Mouse (Mus musculus): Measurements from ENCODE around the gene Ncstn. TPM values are rescaled to one million over a fixed set of nuclear protein-coding genes. Genes with fewer than 3 reads are reported as not detected.

Ncstn gene
- polyA plus RNA-seq (2014; fragmentation: Nextera tagmentation; extraction: Ambion mirVana), result 97.7 and 117 TPM in 2 replicates

GRCm38 (mm10) chr1:172082101-172082898, at the start of gene Ncstn, which contains the start of gene Copa:
Ncstn (minus strand) TSS chr1:172082795.
Copa (plus strand) TSS chr1:172082529.
- peak; percentile 97 for ATAC-seq (ENCODE audit: low FRiP score, low TSS enrichment)

DNA sequence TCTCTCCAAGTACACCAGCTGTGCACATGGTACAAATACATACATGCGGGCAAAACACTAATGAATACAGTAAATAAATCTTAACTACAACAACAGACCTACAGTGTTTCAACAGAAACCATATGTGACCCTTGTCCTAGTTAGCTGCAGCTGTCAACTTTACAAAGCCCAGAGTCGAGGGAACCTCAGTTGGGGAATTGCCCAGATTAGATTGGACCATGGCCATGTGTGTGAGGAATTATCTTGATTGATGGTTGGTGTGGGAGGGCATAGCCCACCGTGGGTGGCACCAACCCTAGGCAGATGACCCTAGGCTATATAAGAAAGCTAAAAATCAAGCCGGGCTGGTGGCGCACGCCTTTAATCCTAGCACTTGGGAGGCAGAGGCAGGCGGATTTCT, 49.7 kb upstream of the Ncstn start:
- H3K27ac ChIP-seq (replicated peaks; ENCODE audit: low read depth, low read length), result no peak overlapping the region
- peaks cover 77% of the 10 kb centered on the region for H3K36me3 ChIP-seq (ENCODE audit: control insufficient read depth, insufficient read depth, low read length)
- H3K4me2 ChIP-seq (ENCODE audit: low read length), result no peak overlapping the region
- H3K9ac ChIP-seq (replicated peaks; ENCODE audit: low read length), result no peak overlapping the region
- peaks cover 6% of the 10 kb centered on the region for H3K4me1 ChIP-seq (ENCODE audit: control insufficient read depth, insufficient read depth, low read length)
- 96% methylated on average over 7 of the region's 7 CpGs for WGBS
- no peak for DNase-seq
- ATAC-seq (ENCODE audit: low FRiP score, low TSS enrichment), result no peak
- H3K27me3 ChIP-seq (ENCODE audit: control insufficient read depth, insufficient read depth, low read length), result no peaks in the 10 kb centered on the region
- H3K9me3 ChIP-seq (ENCODE audit: control insufficient read depth, low read length), result no peaks in the 10 kb centered on the region
- no peak overlapping the region for H3K4me3 ChIP-seq (replicated peaks; ENCODE audit: low read depth, low read length)

More at GRCm38 (mm10) chr1:172082101-172082898, at the start of gene Ncstn, which contains the start of gene Copa:
- Histone ChIP-seq H3K9me3 (ENCODE audit: control insufficient read depth, low read length) (no peaks in the 10 kb centered on the region), H3K4me2 (ENCODE audit: low read length) (peak within 1 kb of the TSS; percentile 64), H3K27ac (replicated peaks; ENCODE audit: low read depth, low read length) (peak within 1 kb of the TSS; percentile 88), H3K36me3 (ENCODE audit: control insufficient read depth, insufficient read depth, low read length) (peaks cover 29% of the 10 kb centered on the region), H3K27me3 (ENCODE audit: control insufficient read depth, insufficient read depth, low read length) (no peaks in the 10 kb centered on the region), H3K4me1 (ENCODE audit: control insufficient read depth, insufficient read depth, low read length) (peaks cover 21% of the 10 kb centered on the region), H3K4me3 (replicated peaks; ENCODE audit: low read depth, low read length) (peak within 1 kb of the TSS; percentile 71), H3K9ac (replicated peaks; ENCODE audit: low read length) (peak within 1 kb of the TSS; percentile 83)
- peak; percentile 98 for DNase-seq
- WGBS, result under 1% methylated on average over 40 of the region's 40 CpGs

DNA sequence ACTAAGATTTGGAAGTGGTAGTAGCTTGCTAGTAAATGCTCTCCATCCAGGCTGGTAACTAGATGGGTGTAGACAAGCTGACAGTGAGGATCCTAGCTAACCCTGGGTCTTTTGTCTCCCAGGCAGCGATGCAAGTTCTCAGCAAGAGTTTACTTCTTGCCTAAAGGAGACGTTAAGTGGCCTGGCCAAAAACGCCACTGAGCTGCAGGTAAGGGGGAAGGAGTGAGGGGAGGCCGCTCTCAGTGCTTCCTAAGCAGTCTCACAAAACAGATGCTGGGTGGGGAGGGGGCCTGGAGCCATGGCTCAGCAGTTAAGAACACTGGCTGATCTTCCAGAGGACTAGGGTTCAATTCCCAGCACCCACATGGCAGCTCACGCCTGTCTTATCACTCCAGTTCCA, 47.2 kb upstream of the Ncstn start:
- Histone ChIP-seq H3K9ac (replicated peaks; ENCODE audit: low read length) (no peak overlapping the region), H3K27ac (replicated peaks; ENCODE audit: low read depth, low read length) (no peak overlapping the region), H3K4me2 (ENCODE audit: low read length) (no peak overlapping the region), H3K9me3 (ENCODE audit: control insufficient read depth, low read length) (no peaks in the 10 kb centered on the region), H3K36me3 (ENCODE audit: control insufficient read depth, insufficient read depth, low read length) (peaks cover 61% of the 10 kb centered on the region), H3K27me3 (ENCODE audit: control insufficient read depth, insufficient read depth, low read length) (no peaks in the 10 kb centered on the region), H3K4me3 (replicated peaks; ENCODE audit: low read depth, low read length) (no peak overlapping the region), H3K4me1 (ENCODE audit: control insufficient read depth, insufficient read depth, low read length) (peaks cover 13% of the 10 kb centered on the region)
- no peak for DNase-seq
- ATAC-seq (ENCODE audit: low FRiP score, low TSS enrichment), result no peak
- WGBS, result 93% methylated on average over 5 of the region's 5 CpGs

GRCm38 (mm10) chr1:172129108-172129507, 46.5 kb upstream of the Ncstn start:
- H3K9ac ChIP-seq (replicated peaks; ENCODE audit: low read length), result no peak overlapping the region
- H3K4me1 ChIP-seq (ENCODE audit: control insufficient read depth, insufficient read depth, low read length), result peaks cover 13% of the 10 kb centered on the region
- H3K27ac ChIP-seq (replicated peaks; ENCODE audit: low read depth, low read length), result no peak overlapping the region
- H3K36me3 ChIP-seq (ENCODE audit: control insufficient read depth, insufficient read depth, low read length), result peaks cover 54% of the 10 kb centered on the region
- no peak overlapping the region for H3K4me3 ChIP-seq (replicated peaks; ENCODE audit: low read depth, low read length)
- no peak overlapping the region for H3K4me2 ChIP-seq (ENCODE audit: low read length)
- no peak for ATAC-seq (ENCODE audit: low FRiP score, low TSS enrichment)
- peak; percentile 57 for DNase-seq
- WGBS, result 69% methylated on average over 2 of the region's 2 CpGs
- no peaks in the 10 kb centered on the region for H3K27me3 ChIP-seq (ENCODE audit: control insufficient read depth, insufficient read depth, low read length)
- H3K9me3 ChIP-seq (ENCODE audit: control insufficient read depth, low read length), result no peaks in the 10 kb centered on the region

- WGBS, result 94% methylated on average over 15 of the region's 15 CpGs
- H3K27ac ChIP-seq (replicated peaks; ENCODE audit: low read depth, low read length), result no peak overlapping the region
- H3K4me1 ChIP-seq (ENCODE audit: control insufficient read depth, insufficient read depth, low read length), result peaks cover 13% of the 10 kb centered on the region
- H3K9ac ChIP-seq (replicated peaks; ENCODE audit: low read length), result no peak overlapping the region
- DNase-seq (no peak), ATAC-seq (ENCODE audit: low FRiP score, low TSS enrichment) (no peak)
- no peaks in the 10 kb centered on the region for H3K9me3 ChIP-seq (ENCODE audit: control insufficient read depth, low read length)
- H3K4me3 ChIP-seq (replicated peaks; ENCODE audit: low read depth, low read length), result no peak overlapping the region
- no peak overlapping the region for H3K4me2 ChIP-seq (ENCODE audit: low read length)
- no peaks in the 10 kb centered on the region for H3K27me3 ChIP-seq (ENCODE audit: control insufficient read depth, insufficient read depth, low read length)
- peaks cover 53% of the 10 kb centered on the region for H3K36me3 ChIP-seq (ENCODE audit: control insufficient read depth, insufficient read depth, low read length)
Measured at GRCm38 (mm10) chr1:172128563-172128962, 46.0 kb upstream of the Ncstn start.

DNA sequence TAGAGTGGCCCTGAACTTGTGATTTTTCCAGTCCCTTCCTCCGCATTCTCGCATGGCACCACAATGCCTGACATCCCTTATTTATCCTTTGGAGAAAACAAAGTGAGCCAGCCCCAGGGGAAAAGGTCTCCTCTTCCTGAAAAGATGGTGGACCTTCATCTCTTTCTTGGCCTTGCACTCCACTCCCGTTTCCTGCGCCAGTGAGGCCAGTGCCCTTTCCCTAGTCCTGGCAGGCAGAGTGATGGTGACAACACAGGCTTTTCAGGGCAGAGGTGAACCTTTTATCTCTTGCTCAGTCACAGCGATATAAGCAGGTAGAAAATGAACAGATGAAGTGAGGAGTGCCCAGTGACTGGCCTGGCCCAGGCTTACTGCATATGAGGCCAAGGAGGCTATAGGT, 44.9 kb upstream of the Ncstn start:
- Histone ChIP-seq H3K36me3 (ENCODE audit: control insufficient read depth, insufficient read depth, low read length) (peaks cover 53% of the 10 kb centered on the region), H3K9ac (replicated peaks; ENCODE audit: low read length) (peak overlapping the region; percentile 73; the same call in 1 of the 2 replicates), H3K27me3 (ENCODE audit: control insufficient read depth, insufficient read depth, low read length) (no peaks in the 10 kb centered on the region), H3K9me3 (ENCODE audit: control insufficient read depth, low read length) (no peaks in the 10 kb centered on the region), H3K4me3 (replicated peaks; ENCODE audit: low read depth, low read length) (peak overlapping the region; percentile 73), H3K4me2 (ENCODE audit: low read length) (peak overlapping the region; percentile 76), H3K27ac (replicated peaks; ENCODE audit: low read depth, low read length) (no peak overlapping the region), H3K4me1 (ENCODE audit: control insufficient read depth, insufficient read depth, low read length) (peaks cover 13% of the 10 kb centered on the region)
- WGBS, result 55% methylated on average over 5 of the region's 5 CpGs
- ATAC-seq (ENCODE audit: low FRiP score, low TSS enrichment), result no peak
- no peak for DNase-seq

DNA sequence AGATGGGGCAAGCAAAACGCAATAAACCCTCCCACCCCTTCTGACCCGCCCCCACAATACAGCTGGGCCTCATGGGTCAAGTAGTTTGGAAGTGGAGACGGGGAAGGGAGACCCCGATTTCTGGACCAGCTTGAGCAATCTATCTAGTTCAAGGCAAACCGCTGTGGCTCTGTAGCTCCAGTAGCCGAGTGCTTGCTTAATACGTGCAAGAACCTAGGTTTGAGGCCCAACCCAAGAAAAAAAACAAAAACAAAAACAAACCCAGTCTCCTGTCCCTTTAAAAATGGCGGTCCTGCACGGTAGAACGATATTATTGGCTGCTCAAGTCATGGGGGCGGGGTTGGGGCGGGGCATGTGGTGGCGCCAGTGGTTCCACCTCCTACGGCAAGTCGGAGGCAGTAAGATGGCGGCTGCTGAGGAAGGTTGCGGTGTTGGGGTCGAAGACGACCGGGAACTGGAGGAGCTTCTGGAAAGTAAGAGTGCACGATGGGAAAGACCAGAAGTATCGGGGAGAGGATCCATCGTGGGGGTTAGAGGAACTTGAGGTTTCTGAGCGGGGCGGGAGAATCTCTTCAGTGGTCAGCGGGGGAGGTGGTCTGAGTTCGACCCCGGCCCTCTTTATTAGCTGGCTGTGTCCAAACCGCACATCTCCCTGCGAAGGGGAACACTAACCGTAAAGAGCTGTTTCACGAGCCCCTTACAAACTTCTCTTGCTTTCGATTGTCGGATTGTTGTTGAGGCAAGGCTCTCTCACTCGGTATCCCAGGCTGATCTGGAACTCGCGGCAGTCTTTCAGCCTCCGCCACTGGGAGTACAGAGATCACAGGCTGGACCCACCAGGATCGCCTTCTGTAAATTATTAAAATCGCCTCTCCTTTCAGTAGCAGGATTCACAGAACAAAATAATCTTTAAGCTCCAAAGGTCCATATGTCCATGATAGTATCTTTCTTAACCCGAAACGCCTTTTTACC, 44.1 kb upstream of the Ncstn start, which contains the start of gene Pex19:
Pex19 (plus strand) TSS at position 380 of the 972 bp plus-strand sequence.
- H3K9me3 ChIP-seq (ENCODE audit: control insufficient read depth, low read length), result no peaks in the 10 kb centered on the region
- H3K27ac ChIP-seq (replicated peaks; ENCODE audit: low read depth, low read length), result peak within 1 kb of the TSS; percentile 49; the same call in 1 of the 2 replicates
- H3K36me3 ChIP-seq (ENCODE audit: control insufficient read depth, insufficient read depth, low read length), result peaks cover 53% of the 10 kb centered on the region
- DNase-seq (peak; percentile 96), ATAC-seq (ENCODE audit: low FRiP score, low TSS enrichment) (peak; percentile 95)
- under 1% methylated on average over 42 of the region's 42 CpGs for WGBS
- peaks cover 13% of the 10 kb centered on the region for H3K4me1 ChIP-seq (ENCODE audit: control insufficient read depth, insufficient read depth, low read length)
- peak within 1 kb of the TSS; percentile 73 for H3K9ac ChIP-seq (replicated peaks; ENCODE audit: low read length)
- peak within 1 kb of the TSS; percentile 76 for H3K4me2 ChIP-seq (ENCODE audit: low read length)
- peak within 1 kb of the TSS; percentile 73 for H3K4me3 ChIP-seq (replicated peaks; ENCODE audit: low read depth, low read length)
- H3K27me3 ChIP-seq (ENCODE audit: control insufficient read depth, insufficient read depth, low read length), result no peaks in the 10 kb centered on the region

DNA sequence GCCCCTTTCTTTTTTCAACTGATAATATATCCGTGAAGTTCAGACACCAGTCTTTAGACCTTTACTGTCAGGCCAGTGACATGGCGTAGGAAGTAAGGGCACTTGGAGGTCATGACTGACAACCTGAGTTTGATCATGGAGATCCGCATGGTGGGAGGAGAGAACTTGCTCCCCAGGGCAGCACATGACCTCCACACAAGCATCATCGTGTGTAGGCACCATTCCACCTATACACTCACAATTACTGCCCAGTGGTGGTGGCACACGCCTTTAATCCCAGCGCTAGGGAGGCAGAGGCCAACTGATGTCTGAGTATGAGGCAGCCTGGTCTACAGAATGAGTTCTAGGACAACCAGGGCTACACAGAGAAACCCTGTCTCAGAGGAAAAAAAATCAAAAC, 42.0 kb upstream of the Ncstn start:
- no peak overlapping the region for H3K27ac ChIP-seq (replicated peaks; ENCODE audit: low read depth, low read length)
- no peaks in the 10 kb centered on the region for H3K9me3 ChIP-seq (ENCODE audit: control insufficient read depth, low read length)
- 80% methylated on average over 6 of the region's 6 CpGs for WGBS
- H3K27me3 ChIP-seq (ENCODE audit: control insufficient read depth, insufficient read depth, low read length), result no peaks in the 10 kb centered on the region
- no peak overlapping the region for H3K9ac ChIP-seq (replicated peaks; ENCODE audit: low read length)
- no peak overlapping the region for H3K4me3 ChIP-seq (replicated peaks; ENCODE audit: low read depth, low read length)
- peaks cover 13% of the 10 kb centered on the region for H3K4me1 ChIP-seq (ENCODE audit: control insufficient read depth, insufficient read depth, low read length)
- no peak for DNase-seq
- peaks cover 55% of the 10 kb centered on the region for H3K36me3 ChIP-seq (ENCODE audit: control insufficient read depth, insufficient read depth, low read length)
- H3K4me2 ChIP-seq (ENCODE audit: low read length), result no peak overlapping the region
- no peak for ATAC-seq (ENCODE audit: low FRiP score, low TSS enrichment)

Measured in midbrain, embryonic 14.5 days (tissue).